Mouse (Mus musculus) G1E-ER4 (cell line): ENCODE data around the gene Mier1. TPM values are rescaled to one million over a fixed set of nuclear protein-coding genes. Genes with fewer than 3 reads are reported as not detected.

ENCODE experiments used
- GATA1 ChIP-seq: IDR thresholded peaks from one replicate; pipeline ENCODE4 v1.8.0; 2012; ENCODE audit warnings: low read length, inconsistent platforms
- polyA plus RNA-seq: library from polyadenylated mRNA; stranded (reverse); fragments of >175 nt; gene quantifications from 2 replicates; pipeline ENCODE4 v1.2.3, GENCODE M21; 2012

Mier1 gene
- polyA plus RNA-seq, 1 experiment = 17.8 TPM

- TF ChIP-seq GATA1 = no peak
These were observed 8.9 kb downstream of the Mier1 start for GRCm38 (mm10) chr4:103123086-103123485.

GRCm38 (mm10) chr4:103123606-103124005, 9.4 kb downstream of the Mier1 start:
- no peak for TF ChIP-seq GATA1

DNA sequence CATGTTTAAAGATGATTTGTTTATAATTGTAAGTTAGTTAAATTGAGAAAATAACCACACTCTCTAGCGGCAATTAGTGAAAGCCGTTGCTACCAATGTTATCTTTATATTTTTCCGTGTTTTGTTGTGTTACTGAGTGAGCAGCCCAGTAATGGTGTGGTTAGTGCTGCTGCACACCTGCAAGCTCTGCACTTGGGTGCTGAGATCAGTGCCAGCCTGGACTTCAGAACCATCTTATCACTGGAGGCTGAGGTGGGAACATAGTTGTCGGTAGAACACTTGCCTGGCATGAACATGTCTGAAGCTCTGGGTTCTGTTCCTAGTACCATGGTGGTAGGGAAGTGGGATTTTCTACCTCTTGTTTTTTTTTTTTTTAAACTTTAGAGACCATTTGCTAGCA, 12.3 kb downstream of the Mier1 start:
- TF ChIP-seq GATA1 = no peak

DNA sequence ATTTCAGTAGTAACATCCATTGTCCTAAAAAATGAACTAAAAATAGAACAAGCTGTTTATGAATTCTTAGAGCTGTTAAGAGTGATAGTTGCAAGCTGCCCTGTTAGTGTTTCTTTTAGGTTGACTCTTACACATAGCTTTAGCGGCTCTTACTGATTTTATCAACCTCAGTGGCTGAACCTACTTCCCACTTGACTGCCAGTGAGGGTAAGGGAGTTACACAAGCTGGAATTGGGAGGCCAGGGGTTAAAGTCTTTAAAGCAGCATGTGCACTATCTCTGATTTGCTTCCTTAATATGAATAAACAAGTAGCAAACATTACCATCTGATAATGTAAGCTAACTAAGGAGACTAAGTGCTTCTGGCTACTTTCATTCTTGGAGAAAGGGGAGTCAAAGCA, 22.8 kb downstream of the Mier1 start:
- no peak for TF ChIP-seq GATA1

- no peak for TF ChIP-seq GATA1
These were observed 32.1 kb downstream of the Mier1 start for GRCm38 (mm10) chr4:103146339-103146738.

DNA sequence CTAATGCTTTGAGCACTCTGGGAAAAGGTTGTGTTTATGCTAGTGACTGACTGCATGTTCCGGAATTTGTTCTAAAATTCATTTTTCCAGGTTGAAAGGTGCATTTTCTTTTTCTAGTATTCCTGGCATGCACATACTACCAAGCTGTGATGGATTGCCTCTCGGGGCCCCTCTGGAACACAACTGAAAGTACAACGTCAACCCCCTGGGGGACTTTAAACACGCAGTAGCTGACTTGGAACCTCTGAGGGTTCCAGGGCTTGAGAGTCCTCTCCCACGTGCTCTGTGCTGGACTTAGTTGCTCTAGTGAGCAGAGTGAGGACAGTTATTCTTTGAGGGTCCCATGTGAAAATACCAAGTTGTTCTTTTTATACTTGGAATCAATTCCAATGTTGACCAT, 37.8 kb downstream of the Mier1 start:
- TF ChIP-seq GATA1 = no peak

GRCm38 (mm10) chr4:103158781-103159180, 44.6 kb downstream of the Mier1 start:
- no peak for TF ChIP-seq GATA1

DNA sequence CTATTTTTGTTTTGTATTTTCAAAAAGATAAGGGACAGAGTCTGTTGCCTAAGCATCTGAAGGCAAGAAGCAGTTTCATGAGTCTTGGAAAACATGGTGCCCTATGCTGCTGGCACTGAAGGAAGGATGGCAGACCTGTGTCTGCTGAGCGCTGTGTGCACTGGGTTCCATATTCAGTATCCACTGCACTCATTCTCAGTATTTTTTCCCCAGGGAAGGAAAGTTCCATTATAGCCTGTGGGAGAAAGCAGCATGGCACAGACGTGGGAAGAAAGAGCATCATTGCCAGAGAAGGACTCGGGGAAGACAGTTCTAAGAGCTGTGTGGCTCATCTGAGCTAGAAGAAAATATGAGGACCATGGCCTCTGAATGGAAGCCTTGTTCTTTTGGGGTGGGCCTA, 57.1 kb downstream of the Mier1 start:
- no peak for TF ChIP-seq GATA1

- TF ChIP-seq GATA1 = no peak
These were observed 59.3 kb downstream of the Mier1 start for GRCm38 (mm10) chr4:103173507-103173906.

DNA sequence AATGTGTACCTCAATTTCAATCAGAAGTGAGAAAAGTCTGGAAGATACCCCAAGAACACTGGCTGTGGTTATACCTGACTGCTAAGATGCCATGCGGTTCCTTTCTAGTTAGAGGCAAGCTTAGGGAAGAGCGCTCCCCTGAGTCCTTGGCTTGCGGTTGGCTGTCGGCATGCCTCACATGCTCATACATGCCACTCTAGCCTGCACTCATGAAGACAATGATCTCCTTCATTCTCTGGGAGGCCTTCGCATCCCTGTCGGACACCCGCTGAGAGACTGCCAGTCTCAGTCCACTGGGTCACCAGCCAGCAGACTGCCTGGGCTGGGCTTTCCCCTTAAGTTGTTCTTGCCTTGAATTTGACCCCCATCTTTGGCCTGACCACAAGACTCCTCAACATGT, 59.8 kb downstream of the Mier1 start:
- no peak for TF ChIP-seq GATA1

DNA sequence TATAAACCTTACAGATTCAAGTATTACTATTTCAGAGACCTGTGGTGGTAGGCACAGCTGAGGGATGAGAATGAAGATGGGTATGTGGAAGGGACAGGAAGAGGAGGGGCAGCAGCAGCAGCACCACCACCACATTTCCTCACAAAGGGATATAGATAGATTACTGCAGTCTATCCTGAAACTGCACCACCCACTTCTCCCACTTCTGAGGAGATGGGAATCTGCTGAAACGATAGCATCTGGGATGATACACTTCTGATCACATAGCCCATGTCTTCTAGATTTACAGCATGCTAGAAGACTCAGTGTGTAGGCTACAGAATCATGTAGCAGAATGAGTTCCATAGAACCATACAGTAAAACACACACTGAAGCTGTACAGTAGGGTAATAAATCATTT, 63.5 kb downstream of the Mier1 start:
- no peak for TF ChIP-seq GATA1

- TF ChIP-seq GATA1 = no peak
These were observed 64.6 kb downstream of the Mier1 start for GRCm38 (mm10) chr4:103178635-103179318.

DNA sequence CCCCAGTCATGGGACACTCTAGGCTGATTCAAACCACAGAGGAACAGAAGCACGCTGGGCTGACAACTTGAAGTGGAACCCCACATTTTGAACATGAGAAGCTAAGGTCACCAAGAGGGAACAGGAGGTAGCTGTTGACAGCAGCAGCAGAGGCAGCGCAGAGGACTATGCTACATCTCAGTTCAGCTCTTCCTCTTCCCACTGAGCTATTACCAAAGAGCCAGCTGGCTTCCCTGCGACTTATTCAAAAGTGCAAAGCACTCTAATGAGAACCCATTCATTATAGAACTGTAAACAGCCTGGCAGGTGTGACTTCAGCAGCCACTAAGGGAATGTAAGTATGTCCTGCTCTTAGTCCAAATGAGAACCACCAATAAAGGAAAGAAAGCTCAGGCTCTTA, 65.4 kb downstream of the Mier1 start:
- no peak for TF ChIP-seq GATA1

DNA sequence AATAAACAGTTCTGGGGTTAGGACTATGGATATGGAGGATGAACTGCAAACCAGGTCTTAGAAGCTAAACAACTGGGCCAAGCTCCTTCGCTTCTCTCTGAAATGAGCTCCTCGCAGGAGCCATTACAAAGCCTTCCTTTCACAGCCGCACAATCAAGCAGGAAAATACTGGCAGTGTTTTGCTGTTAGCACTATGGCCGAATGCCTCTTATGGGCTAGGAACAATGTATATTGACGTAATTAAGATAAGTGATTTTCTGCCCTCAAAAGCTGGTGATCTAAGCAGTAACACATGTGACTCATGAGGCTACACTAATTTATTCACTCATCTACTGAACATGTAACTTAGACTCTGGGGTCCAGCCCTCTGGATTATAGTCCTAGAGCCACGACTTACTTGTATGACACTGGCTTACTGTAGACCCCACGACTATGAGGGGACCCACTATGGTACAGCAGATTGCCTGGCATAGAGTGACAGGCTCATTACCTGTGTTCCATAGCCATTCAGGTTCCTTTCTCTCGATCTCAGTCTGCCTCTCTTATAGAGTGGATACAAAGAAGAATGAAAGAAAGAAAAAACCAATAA, 66.2 kb downstream of the Mier1 start:
- no peak for TF ChIP-seq GATA1

DNA sequence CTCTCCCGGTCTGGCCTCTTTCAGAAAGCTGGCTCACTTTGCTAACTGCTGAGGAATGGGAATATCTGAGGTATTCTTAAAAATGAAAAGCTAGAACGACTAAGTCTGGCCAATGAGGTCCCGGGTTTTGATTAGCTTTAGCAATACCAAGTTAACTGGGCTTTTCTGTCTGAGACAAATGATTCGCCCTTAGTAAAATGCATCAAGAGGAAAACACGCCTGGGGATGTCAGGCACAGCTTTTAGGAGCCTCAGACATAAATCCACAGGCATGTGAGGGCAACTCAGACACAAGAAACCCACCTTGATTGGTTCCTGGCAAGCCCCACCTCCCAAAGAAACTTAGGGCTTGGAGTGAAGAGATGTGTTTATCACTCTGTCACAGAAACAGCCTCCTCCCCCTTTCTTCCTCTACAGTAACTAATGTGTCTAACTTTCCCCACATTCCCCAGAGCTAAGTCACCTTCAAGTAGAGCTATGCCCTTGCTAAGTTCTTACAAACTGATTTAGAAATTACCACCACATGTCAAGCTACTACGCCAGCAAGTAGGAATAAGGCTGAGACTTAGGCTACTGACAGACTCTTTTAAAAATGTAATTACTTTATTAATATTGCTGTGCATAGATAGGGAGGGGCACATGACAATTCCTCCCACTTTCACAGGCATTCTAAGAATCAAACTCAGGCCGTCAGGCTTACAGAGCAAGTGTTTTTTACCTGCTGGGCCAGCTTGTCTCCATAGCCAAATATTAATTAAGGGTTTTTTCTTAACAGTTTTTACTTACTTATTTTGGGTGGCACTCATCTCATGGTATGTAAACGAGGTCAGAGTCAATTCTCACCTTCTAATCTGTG, 74.8 kb downstream of the Mier1 start:
- no peak for TF ChIP-seq GATA1

DNA sequence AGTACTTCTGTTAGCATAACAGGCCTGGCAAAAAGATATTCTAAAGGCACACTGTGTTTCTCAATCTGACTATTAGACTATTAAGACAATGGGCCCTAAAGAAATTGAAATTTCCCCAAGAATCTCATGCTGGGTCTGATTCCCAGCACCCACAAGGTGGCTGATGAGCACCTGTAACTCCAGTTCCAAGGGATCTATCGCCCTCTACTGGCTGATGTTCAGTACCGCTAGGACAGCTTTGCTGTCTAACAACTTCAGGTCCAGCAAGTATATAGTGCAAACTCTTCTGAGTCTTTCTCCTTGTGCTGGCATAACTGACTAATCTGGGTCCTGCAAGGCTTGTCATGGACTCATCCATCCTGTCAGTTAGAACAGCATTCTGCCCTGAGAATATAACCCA, 78.2 kb downstream of the Mier1 start:
- TF ChIP-seq GATA1 = no peak

- no peak for TF ChIP-seq GATA1
These were observed 83.2 kb downstream of the Mier1 start for GRCm38 (mm10) chr4:103197401-103197800.

DNA sequence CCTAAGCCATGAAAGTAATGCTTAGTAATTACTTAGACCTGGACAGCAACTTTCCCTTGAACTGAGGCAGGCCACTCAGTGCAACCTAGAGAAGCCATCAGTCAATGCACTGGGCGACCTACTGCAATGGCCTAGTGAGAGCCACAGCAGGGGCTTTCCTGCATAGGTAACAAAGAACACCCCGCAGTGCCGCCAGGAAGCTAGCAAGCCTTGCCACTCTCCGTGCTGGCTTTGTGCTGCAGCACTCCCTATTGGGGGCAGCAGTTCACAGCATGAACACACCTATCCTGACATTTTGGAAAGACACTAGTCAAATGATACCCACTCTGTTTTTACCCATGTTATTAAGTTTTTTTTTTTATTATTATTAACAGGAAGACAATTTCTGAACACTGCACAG, 84.9 kb downstream of the Mier1 start:
- TF ChIP-seq GATA1 = no peak
